Mouse (Mus musculus) heart, adult 2 months (tissue): ENCODE data around the gene Shprh. TPM values are rescaled to one million over a fixed set of nuclear protein-coding genes. Genes with fewer than 3 reads are reported as not detected.
"Not testable (repeated sequence)": the region's sequence is repeated elsewhere in the genome, so short reads cannot be mapped to it uniquely, and the experiment has no call there.

ENCODE experiments used
- DNase-seq, 2 experiments: peaks; one replicate each; pipeline ENCODE4 v3.0.0; 2021
- H3K27ac ChIP-seq: fragments of 200-600 bp; 2 replicates; pipeline ENCODE4 v1.8.1; 2022
- H3K27me3 ChIP-seq: fragments of 200-500 bp; 2 replicates; pipeline ENCODE4 v1.6.1; 2012; ENCODE audit warnings: mild to moderate bottlenecking, low read length, inconsistent platforms, mixed read lengths; ENCODE audit not compliant: control insufficient read depth, insufficient read depth
- H3K36me3 ChIP-seq: fragments of 200-500 bp; 2 replicates; pipeline ENCODE4 v1.6.1; 2012; ENCODE audit warnings: low read length, inconsistent platforms; ENCODE audit not compliant: control insufficient read depth, insufficient read depth
- H3K4me1 ChIP-seq: fragments of 200-500 bp; 2 replicates; pipeline ENCODE4 v1.6.1; 2011; ENCODE audit warnings: low read length; ENCODE audit not compliant: control insufficient read depth, insufficient read depth
- H3K4me3 ChIP-seq: fragments of 200-600 bp; 2 replicates; pipeline ENCODE4 v1.8.1; 2022
- H3K79me2 ChIP-seq: fragments of 200-500 bp; replicated peaks from 2 replicates; pipeline ENCODE4 v1.6.1; 2012; ENCODE audit warnings: mild to moderate bottlenecking, inconsistent platforms, low read length, moderate library complexity, mixed read lengths; ENCODE audit not compliant: control insufficient read depth, insufficient read depth
- H3K9ac ChIP-seq: fragments of 200-500 bp; 2 replicates; pipeline ENCODE4 v1.6.1; 2012; ENCODE audit warnings: low read depth, mild to moderate bottlenecking, control low read depth, inconsistent platforms, low read length, mixed read lengths
- CTCF ChIP-seq: fragments of 200-600 bp; IDR thresholded peaks from 2 replicates; pipeline ENCODE4 v1.8.1; 2022; ENCODE audit warnings: antibody characterized with exemption, mild to moderate bottlenecking, moderate library complexity
- EP300 ChIP-seq: fragments of 200-500 bp; IDR thresholded peaks from 2 replicates; pipeline ENCODE4 v1.6.1; 2011; ENCODE audit warnings: low read depth, low read length, control low read depth; ENCODE audit not compliant: insufficient read depth
- POLR2A ChIP-seq: fragments of 200-500 bp; IDR thresholded peaks from 2 replicates; pipeline ENCODE4 v1.6.1; 2011; ENCODE audit warnings: mild to moderate bottlenecking, low read depth, low read length, control low read depth; ENCODE audit not compliant: insufficient read depth
- WGBS: fragments of 180-500 bp; shearing (Covaris S2); methylation state at CpG from one replicate; pipeline ENCODE4 v1.1.7; 2018; 5-methylcytosine and 5-hydroxymethylcytosine counted together
- intact Hi-C: fragments of 180-260 bp; cut with DNase I; formaldehyde crosslinking; loops from one replicate; pipeline ENCODE4 v1.15.1; 2025
- polyA plus RNA-seq: library from polyadenylated mRNA; depleted of rRNA; stranded (reverse); fragments of >200 nt; gene quantifications from 2 replicates; pipeline ENCODE4 v1.2.3, GENCODE M21; 2012; rRNA removed
- total RNA-seq, 2 experiments: library from RNA; stranded (reverse); gene quantifications; 2 replicates each; pipeline ENCODE4 v1.2.3; 2021

Gene Shprh
- total and polyA plus RNA-seq, 3 experiments: 1.9 to 11.1 (median 11.1) TPM

DNA sequence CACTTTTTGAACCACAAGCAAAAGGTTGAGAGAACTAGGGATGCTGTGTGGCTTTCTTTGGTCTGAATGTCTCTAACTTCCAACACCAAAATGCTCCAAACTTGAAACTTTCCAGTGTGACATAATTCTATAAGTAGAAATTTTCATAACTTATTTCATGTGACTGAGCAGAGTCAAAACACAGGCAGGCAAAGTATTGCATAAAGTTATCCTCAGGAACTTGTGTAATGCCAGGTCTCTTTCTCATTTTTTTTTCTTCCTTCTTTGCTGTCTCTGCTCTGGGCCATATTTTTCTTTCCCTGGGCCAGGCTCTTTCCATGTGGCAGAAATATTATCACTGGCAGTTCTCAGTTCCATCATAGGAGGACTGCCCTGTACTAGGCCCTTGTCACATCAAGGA is 110.9 kb downstream of the Shprh start:
- Histone ChIP-seq H3K79me2 (no peaks in the 10 kb centered on the region), H3K9ac (no peak overlapping the region), H3K4me1 (no peaks in the 10 kb centered on the region), H3K27me3 (no peaks in the 10 kb centered on the region), H3K4me3 (no peak overlapping the region), H3K27ac (no peak overlapping the region), H3K36me3 (no peaks in the 10 kb centered on the region)
- no peak for DNase-seq
- TF ChIP-seq CTCF (no peak), POLR2A (no peak), EP300 (no peak)
- intact Hi-C loops: no loop called here

DNA sequence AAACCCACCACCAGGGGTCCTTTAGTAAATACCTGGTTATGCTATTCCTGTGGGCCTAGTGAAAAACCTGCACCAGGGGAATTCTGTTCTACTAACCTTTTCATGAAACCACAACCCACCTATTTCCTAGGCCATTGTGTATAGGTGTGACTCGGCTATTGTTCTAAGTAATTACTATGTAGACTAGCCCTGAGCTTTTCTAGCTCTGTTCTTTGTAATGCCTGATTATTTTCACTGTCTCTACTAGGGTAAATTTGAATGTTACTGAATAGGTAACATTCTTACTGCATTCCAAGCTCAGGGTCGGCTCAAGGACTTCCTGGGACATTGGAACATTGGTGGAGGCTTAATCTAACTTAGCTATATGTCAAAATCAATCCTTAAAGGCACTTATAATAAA is 113.1 kb downstream of the Shprh start:
- H3K36me3 ChIP-seq, H3K27ac ChIP-seq, DNase-seq, intact Hi-C loops, H3K27me3 ChIP-seq, H3K4me1 ChIP-seq, H3K4me3 ChIP-seq, H3K9ac ChIP-seq, H3K79me2 ChIP-seq: not testable (repeated sequence)
- 74% methylated on average over 2 of the region's 2 CpGs for WGBS

DNA sequence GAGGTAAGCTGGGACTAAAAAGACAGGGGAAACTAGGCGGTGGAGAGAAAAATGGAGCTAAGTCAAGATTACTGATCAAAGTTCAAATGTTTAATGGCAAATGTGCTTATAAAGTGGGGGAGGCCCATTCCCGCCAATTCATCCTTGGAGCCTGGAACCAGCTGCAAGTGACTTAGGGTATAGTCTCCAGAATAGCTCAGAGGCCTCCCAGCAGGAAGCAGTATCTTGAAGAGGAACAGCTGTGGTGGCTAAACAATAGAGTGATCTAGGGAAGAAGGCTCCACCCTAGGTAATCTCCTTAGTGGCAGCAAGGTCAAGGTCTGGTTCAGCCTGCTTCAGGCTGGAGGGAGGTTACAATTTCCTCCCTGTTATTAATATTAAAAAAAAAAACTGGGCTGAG is 114.6 kb downstream of the Shprh start:
- H3K27ac ChIP-seq, intact Hi-C loops, H3K36me3 ChIP-seq, DNase-seq, H3K4me3 ChIP-seq, H3K27me3 ChIP-seq, H3K4me1 ChIP-seq, H3K9ac ChIP-seq, H3K79me2 ChIP-seq: not testable (repeated sequence)
- WGBS: 52% methylated on average over 2 of the region's 2 CpGs

Other genes starting within 250 kb of the Shprh start
- gene Grm1, start 67.1 kb upstream of the Shprh start, total RNA-seq: 10 to 100 TPM in 1 of 2 experiments, 1 to 10 TPM in 1; 7.8 to 10.9 TPM
- 8.4 and 14.6 TPM in 2 replicates for gene Grm1, start 67.1 kb upstream of the Shprh start, polyA plus RNA-seq
- 10 to 100 TPM; 23.7 to 27.3 TPM for gene Fbxo30, start 131.9 kb downstream of the Shprh start, total RNA-seq
- 3.9 and 11.2 TPM in 2 replicates for gene Fbxo30, start 131.9 kb downstream of the Shprh start, polyA plus RNA-seq
- gene Epm2a, start 194.0 kb downstream of the Shprh start, total RNA-seq: 10 to 100 TPM; 31.2 to 35.4 TPM
- gene Epm2a, start 194.0 kb downstream of the Shprh start, polyA plus RNA-seq: 12.1 and 20.8 TPM in 2 replicates